Mouse (Mus musculus) adrenal gland, postnatal 10 days (tissue): ENCODE measurements around the gene Phlpp1. TPM values are rescaled to one million over a fixed set of nuclear protein-coding genes. Genes with fewer than 3 reads are reported as not detected.

Experiments used
- DNase-seq: peaks from one replicate; pipeline ENCODE4 v3.0.0; 2021; ENCODE audit warnings: mixed read lengths
- long read RNA-seq, 2 experiments: library from polyadenylated mRNA; stranded (forward); transcript quantifications; one replicate each; pipeline ENCODE4 v2.0.0; 2021
- total RNA-seq, 2 experiments: library from RNA; stranded (reverse); gene quantifications; 2 replicates each; pipeline ENCODE4 v1.2.3; 2021

Phlpp1 gene
- total RNA-seq = 10 to 100 TPM; 16.4 to 22.3 TPM
- long read RNA-seq, experiment 1, full-length matches to known transcripts = 2 of 10 reads
- long read RNA-seq, experiment 1, partial matches to known transcripts = 7 of 10 reads
- long read RNA-seq, experiment 1, other reads (novel, unspliced or antisense) = 1 of 10 reads
- long read RNA-seq, experiment 2, full-length matches to known transcripts = 3 of 4 reads
- long read RNA-seq, experiment 2, partial matches to known transcripts = 1 of 4 reads
- long read RNA-seq, experiment 2, other reads (novel, unspliced or antisense) = 0 of 4 reads

GRCm38 (mm10) chr1:106171241-106172220 is at the start of gene Phlpp1:
Gene Phlpp1 (plus strand): TSS chr1:106171752.
- DNase-seq = peak; percentile 100

- DNase-seq = no peak
Measured at GRCm38 (mm10) chr1:106126601-106127000, 45.0 kb upstream of the Phlpp1 start.

GRCm38 (mm10) chr1:106131697-106132349 is 39.7 kb upstream of the Phlpp1 start:
- no peak for DNase-seq

- DNase-seq = no peak
Measured at GRCm38 (mm10) chr1:106132350-106132700, 39.2 kb upstream of the Phlpp1 start.

GRCm38 (mm10) chr1:106138691-106139090 is 32.9 kb upstream of the Phlpp1 start:
- DNase-seq = no peak

- no peak for DNase-seq
Measured at GRCm38 (mm10) chr1:106139137-106139536, 32.4 kb upstream of the Phlpp1 start.

- DNase-seq = no peak
Measured at GRCm38 (mm10) chr1:106142010-106142409, 29.5 kb upstream of the Phlpp1 start.

- no peak for DNase-seq
Measured at GRCm38 (mm10) chr1:106144534-106144933, 27.0 kb upstream of the Phlpp1 start.

GRCm38 (mm10) chr1:106145055-106145454 is 26.5 kb upstream of the Phlpp1 start:
- DNase-seq = no peak

GRCm38 (mm10) chr1:106145565-106146190 is 25.9 kb upstream of the Phlpp1 start:
- DNase-seq = no peak

GRCm38 (mm10) chr1:106148386-106149380 is 22.9 kb upstream of the Phlpp1 start:
- DNase-seq = no peak

GRCm38 (mm10) chr1:106151846-106152245 is 19.7 kb upstream of the Phlpp1 start:
- peak; percentile 44 for DNase-seq

GRCm38 (mm10) chr1:106152742-106153141 is 18.8 kb upstream of the Phlpp1 start:
- DNase-seq = no peak

- DNase-seq = no peak
Measured at GRCm38 (mm10) chr1:106154590-106154989, 17.0 kb upstream of the Phlpp1 start.

- DNase-seq = no peak
Measured at GRCm38 (mm10) chr1:106155087-106155567, 16.4 kb upstream of the Phlpp1 start.

- DNase-seq = no peak
Measured at GRCm38 (mm10) chr1:106155702-106156101, 15.8 kb upstream of the Phlpp1 start.

GRCm38 (mm10) chr1:106157961-106158515 is 13.5 kb upstream of the Phlpp1 start:
- DNase-seq = no peak

- no peak for DNase-seq
Measured at GRCm38 (mm10) chr1:106159667-106160066, 11.9 kb upstream of the Phlpp1 start.

GRCm38 (mm10) chr1:106160916-106161315 is 10.6 kb upstream of the Phlpp1 start:
- DNase-seq = no peak

GRCm38 (mm10) chr1:106162581-106162980 is 9.0 kb upstream of the Phlpp1 start:
- DNase-seq = no peak
